Mouse (Mus musculus) embryonic facial prominence, embryonic 13.5 days (tissue): ENCODE measurements around the gene AA986860. TPM values are rescaled to one million over a fixed set of nuclear protein-coding genes. Genes with fewer than 3 reads are reported as not detected.

Experiments
- ATAC-seq: fragments of 200-750 bp; cut with Nextera tagmentation; 2 replicates; pipeline ENCODE4 v1.8.0; 2017; ENCODE audit warnings: low read depth; ENCODE audit not compliant: insufficient number of reproducible peaks, insufficient read depth, low FRiP score, low TSS enrichment
- H3K27ac ChIP-seq: fragments of 300-500 bp; sonication (generic); 2 replicates; pipeline ENCODE4 v1.5.1; 2015; ENCODE audit warnings: moderate library complexity, mild to moderate bottlenecking, inconsistent platforms
- H3K27me3 ChIP-seq: fragments of 300-500 bp; sonication (generic); 2 replicates; pipeline ENCODE4 v1.6.1; 2015; ENCODE audit warnings: mild to moderate bottlenecking, inconsistent platforms
- H3K36me3 ChIP-seq: fragments of 300-500 bp; sonication (generic); 2 replicates; pipeline ENCODE4 v1.6.1; 2015; ENCODE audit warnings: mild to moderate bottlenecking, inconsistent platforms
- H3K4me1 ChIP-seq: fragments of 300-500 bp; sonication (generic); 2 replicates; pipeline ENCODE4 v1.6.1; 2015; ENCODE audit warnings: inconsistent platforms
- H3K4me2 ChIP-seq: fragments of 300-500 bp; sonication (generic); 2 replicates; pipeline ENCODE4 v1.6.1; 2015; ENCODE audit warnings: moderate library complexity, mild to moderate bottlenecking, inconsistent platforms
- H3K4me3 ChIP-seq: fragments of 300-500 bp; sonication (generic); 2 replicates; pipeline ENCODE4 v1.5.1; 2015; ENCODE audit warnings: mild to moderate bottlenecking, inconsistent platforms
- H3K9ac ChIP-seq: fragments of 300-500 bp; sonication (generic); 2 replicates; pipeline ENCODE4 v1.6.1; 2015; ENCODE audit warnings: mild to moderate bottlenecking, inconsistent platforms
- H3K9me3 ChIP-seq: fragments of 300-500 bp; sonication (generic); 2 replicates; pipeline ENCODE4 v1.6.1; 2016; ENCODE audit warnings: inconsistent platforms
- WGBS: fragments of 180-500 bp; shearing (Covaris S2); methylation state at CpG from one replicate; pipeline ENCODE4 v1.1.7; 2015; ENCODE audit warnings: mixed read lengths; 5-methylcytosine and 5-hydroxymethylcytosine counted together
- polyA plus RNA-seq: library from polyadenylated mRNA; unstranded; fragments of >200 nt; fragmentation: Nextera tagmentation; extraction: Ambion mirVana; gene quantifications from 2 replicates; pipeline ENCODE4 v1.2.1, GENCODE M21; 2015

The AA986860 gene
- polyA plus RNA-seq = 1.5 TPM in 2 replicates

DNA sequence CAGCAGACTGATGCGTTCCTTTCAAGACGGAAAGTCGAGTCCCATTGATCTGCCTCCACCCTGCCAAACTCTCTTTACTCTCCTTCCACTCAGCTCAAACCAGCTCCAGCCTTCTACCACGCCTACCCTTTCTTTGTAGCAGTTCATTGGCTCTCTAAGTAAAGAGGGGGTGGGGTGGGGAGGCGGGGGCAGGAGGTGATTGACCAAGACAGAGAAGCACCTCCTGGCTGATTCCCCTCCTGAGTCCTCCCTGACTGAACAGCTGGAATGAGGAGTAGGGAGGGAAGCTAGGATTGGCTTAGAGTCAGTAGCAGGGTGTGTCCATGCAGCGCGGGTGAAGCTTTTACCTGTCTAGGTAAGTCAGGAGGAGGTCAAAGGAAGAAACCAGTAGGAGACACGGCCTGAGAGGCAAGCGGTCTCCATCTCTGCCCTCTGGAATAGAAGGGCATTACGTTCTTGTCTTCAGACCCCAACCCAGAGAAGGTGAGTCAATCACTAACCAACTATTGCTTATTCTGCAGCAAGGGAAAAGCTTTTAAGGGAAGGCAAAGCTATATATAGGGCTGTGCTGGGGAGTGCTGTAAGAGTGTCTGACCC is at the start of gene AA986860:
AA986860 (plus strand) TSS at position 236 of the 597 bp plus-strand sequence.
- no peaks in the 10 kb centered on the region for H3K27me3 ChIP-seq
- H3K4me2 ChIP-seq = peak within 1 kb of the TSS; percentile 48
- 6% methylated on average over 10 of the region's 10 CpGs for WGBS
- no peaks in the 10 kb centered on the region for H3K9me3 ChIP-seq
- H3K4me3 ChIP-seq = peak within 1 kb of the TSS; percentile 20
- H3K4me1 ChIP-seq = peaks cover 9% of the 10 kb centered on the region
- H3K27ac ChIP-seq = no peak within 1 kb of the TSS
- ATAC-seq = no peak
- no peaks in the 10 kb centered on the region for H3K36me3 ChIP-seq
- H3K9ac ChIP-seq = no peak within 1 kb of the TSS

GRCm38 (mm10) chr1:130683905-130684304 is 47.9 kb upstream of the AA986860 start:
- H3K27ac ChIP-seq = no peak overlapping the region
- WGBS = 56% methylated on average over 1 of the region's 1 CpGs
- H3K4me3 ChIP-seq = no peak overlapping the region
- H3K27me3 ChIP-seq = no peaks in the 10 kb centered on the region
- no peaks in the 10 kb centered on the region for H3K4me1 ChIP-seq
- no peak overlapping the region for H3K4me2 ChIP-seq
- H3K36me3 ChIP-seq = no peaks in the 10 kb centered on the region
- H3K9me3 ChIP-seq = no peaks in the 10 kb centered on the region
- no peak for ATAC-seq
- no peak overlapping the region for H3K9ac ChIP-seq

- 86% methylated on average over 5 of the region's 5 CpGs for WGBS
- Histone ChIP-seq H3K27me3 (no peaks in the 10 kb centered on the region), H3K4me2 (no peak overlapping the region), H3K9ac (no peak overlapping the region), H3K9me3 (no peaks in the 10 kb centered on the region), H3K4me1 (no peaks in the 10 kb centered on the region), H3K36me3 (peaks cover 67% of the 10 kb centered on the region), H3K27ac (no peak overlapping the region), H3K4me3 (no peak overlapping the region)
- ATAC-seq = no peak
Observed at GRCm38 (mm10) chr1:130698601-130699000, 33.2 kb upstream of the AA986860 start.

DNA sequence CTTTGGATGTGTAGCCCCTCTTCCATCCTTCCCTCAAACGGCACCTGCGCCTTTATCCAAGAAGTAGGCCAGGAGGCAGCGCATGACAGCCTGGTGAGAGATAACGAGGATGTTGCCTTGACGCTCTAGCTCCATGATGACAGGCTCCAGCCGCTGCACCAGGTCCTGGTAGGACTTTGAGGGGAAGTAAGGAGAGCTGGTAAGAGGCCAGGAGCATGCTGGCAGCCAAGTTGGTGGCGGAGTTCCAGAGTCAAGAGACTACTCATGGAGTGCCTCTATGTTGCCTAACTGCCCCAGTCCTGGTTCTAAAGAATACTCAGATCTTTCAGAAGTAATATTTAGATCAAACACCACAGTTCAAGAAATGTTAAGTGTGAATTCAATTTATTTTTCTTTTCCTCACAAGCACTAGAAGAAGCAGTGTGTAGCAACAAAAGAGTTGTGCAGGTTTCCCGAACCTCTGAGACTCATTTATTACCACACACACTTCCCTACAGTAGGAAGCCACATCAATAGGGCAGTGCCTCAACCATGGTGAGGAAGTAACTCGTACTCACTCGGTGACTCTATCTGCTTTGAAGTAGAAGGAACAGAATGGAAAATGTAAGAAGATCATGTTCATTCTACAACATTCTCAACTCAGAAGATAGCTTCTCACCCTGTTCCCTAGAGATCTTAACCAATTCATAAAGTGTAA is 31.7 kb upstream of the AA986860 start:
- 95% methylated on average over 10 of the region's 10 CpGs for WGBS
- Histone ChIP-seq H3K9ac (no peak overlapping the region), H3K4me1 (no peaks in the 10 kb centered on the region), H3K9me3 (no peaks in the 10 kb centered on the region), H3K4me2 (no peak overlapping the region), H3K27me3 (no peaks in the 10 kb centered on the region), H3K27ac (no peak overlapping the region), H3K36me3 (peaks cover 74% of the 10 kb centered on the region), H3K4me3 (no peak overlapping the region)
- no peak for ATAC-seq

GRCm38 (mm10) chr1:130701976-130702375 is 29.8 kb upstream of the AA986860 start:
- Histone ChIP-seq H3K4me3 (no peak overlapping the region), H3K9me3 (no peaks in the 10 kb centered on the region), H3K9ac (no peak overlapping the region), H3K4me2 (no peak overlapping the region), H3K4me1 (no peaks in the 10 kb centered on the region), H3K27me3 (no peaks in the 10 kb centered on the region), H3K36me3 (peaks cover 83% of the 10 kb centered on the region), H3K27ac (no peak overlapping the region)
- no peak for ATAC-seq
- WGBS = 95% methylated on average over 11 of the region's 11 CpGs

DNA sequence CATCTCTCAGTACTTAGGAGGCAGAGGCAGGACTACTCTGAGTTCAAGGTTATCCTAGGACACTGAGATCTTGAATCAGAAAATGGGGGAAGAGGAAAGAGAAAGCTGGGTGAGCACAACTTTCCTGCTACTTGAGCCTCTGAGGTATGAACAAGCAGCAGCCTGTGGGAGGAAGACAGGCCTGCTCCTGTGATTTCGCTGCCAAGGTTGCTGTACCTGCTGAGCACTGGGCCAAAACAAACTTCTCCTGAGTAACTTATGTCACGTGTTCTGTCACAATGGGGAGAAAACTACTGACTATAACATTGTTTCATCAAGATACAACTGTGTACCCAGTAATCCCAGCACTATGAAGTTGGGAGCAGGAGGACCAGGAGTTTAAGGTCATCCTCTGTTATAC is 28.2 kb upstream of the AA986860 start:
- H3K27ac ChIP-seq = no peak overlapping the region
- H3K4me2 ChIP-seq = no peak overlapping the region
- WGBS = 84% methylated on average over 2 of the region's 2 CpGs
- no peak for ATAC-seq
- H3K9ac ChIP-seq = no peak overlapping the region
- no peak overlapping the region for H3K4me3 ChIP-seq
- H3K4me1 ChIP-seq = no peaks in the 10 kb centered on the region
- no peaks in the 10 kb centered on the region for H3K9me3 ChIP-seq
- H3K27me3 ChIP-seq = no peaks in the 10 kb centered on the region
- H3K36me3 ChIP-seq = peaks cover 82% of the 10 kb centered on the region

DNA sequence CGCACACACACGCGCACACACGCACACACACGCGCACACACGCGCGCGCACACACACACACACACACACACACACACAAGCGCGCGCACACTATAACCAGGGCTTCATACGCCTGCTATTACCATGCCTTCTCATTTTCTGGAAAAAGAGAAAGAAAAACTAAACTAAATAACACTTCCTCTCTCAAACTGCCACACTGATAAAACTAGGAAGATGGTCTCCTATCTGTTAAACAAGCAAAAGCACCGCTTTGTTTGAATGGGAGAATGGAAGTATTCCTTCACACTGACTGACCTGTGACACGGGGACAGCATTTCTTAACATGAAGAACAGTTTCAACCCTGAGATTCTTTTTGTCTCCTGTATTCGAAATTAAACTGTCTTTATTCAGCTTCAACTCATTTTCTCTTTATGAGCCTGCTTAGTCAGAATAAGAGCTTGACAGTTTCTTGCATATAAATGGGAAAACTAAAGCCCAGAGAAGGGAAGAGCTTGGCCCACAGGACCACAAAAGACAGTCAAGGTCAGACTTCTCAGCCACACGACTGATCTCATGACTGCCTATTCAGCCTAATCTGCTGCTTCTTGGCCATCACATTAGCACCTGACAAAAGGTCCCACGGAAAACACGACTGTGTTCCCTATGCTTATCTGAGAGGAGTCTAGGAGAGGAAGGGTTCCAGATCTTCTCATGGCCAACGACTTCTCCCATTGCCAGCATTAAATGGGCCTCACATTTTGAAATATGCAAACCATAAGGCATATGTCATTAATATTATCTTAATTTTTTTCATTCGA is 21.3 kb upstream of the AA986860 start:
- peaks cover 37% of the 10 kb centered on the region for H3K36me3 ChIP-seq
- no peak overlapping the region for H3K9ac ChIP-seq
- H3K27ac ChIP-seq = no peak overlapping the region
- no peak overlapping the region for H3K4me3 ChIP-seq
- H3K9me3 ChIP-seq = no peaks in the 10 kb centered on the region
- WGBS = 92% methylated on average over 22 of the region's 22 CpGs
- no peak overlapping the region for H3K4me2 ChIP-seq
- no peak for ATAC-seq
- no peaks in the 10 kb centered on the region for H3K4me1 ChIP-seq
- H3K27me3 ChIP-seq = no peaks in the 10 kb centered on the region

GRCm38 (mm10) chr1:130714046-130714445 is 17.7 kb upstream of the AA986860 start:
- Histone ChIP-seq H3K27me3 (no peaks in the 10 kb centered on the region), H3K4me2 (0 out of 2 replicates have a peak overlapping the region, but pooled peaks have one; percentile 98), H3K9ac (no peak overlapping the region), H3K27ac (no peak overlapping the region), H3K9me3 (no peaks in the 10 kb centered on the region), H3K36me3 (peaks cover 8% of the 10 kb centered on the region), H3K4me1 (peaks cover 8% of the 10 kb centered on the region), H3K4me3 (no peak overlapping the region)
- WGBS = 73% methylated on average over 4 of the region's 4 CpGs
- no peak for ATAC-seq

- Histone ChIP-seq H3K9ac (peak within 1 kb of the TSS; percentile 97), H3K9me3 (no peaks in the 10 kb centered on the region), H3K36me3 (peaks cover 9% of the 10 kb centered on the region), H3K4me2 (peak within 1 kb of the TSS; percentile 98), H3K4me1 (peaks cover 8% of the 10 kb centered on the region), H3K27ac (peak within 1 kb of the TSS; percentile 80), H3K27me3 (no peaks in the 10 kb centered on the region), H3K4me3 (peak within 1 kb of the TSS; percentile 94)
- peak; percentile 93 for ATAC-seq
- under 1% methylated on average over 38 of the region's 38 CpGs for WGBS
Observed at GRCm38 (mm10) chr1:130715561-130716217, 16.1 kb upstream of the AA986860 start, which contains the start of gene Gm29427. Gm29427 (minus strand) TSS chr1:130715799.

GRCm38 (mm10) chr1:130716218-130716512 is 15.6 kb upstream of the AA986860 start:
- no peak for ATAC-seq

GRCm38 (mm10) chr1:130716513-130717290 is 15.1 kb upstream of the AA986860 start:
- H3K4me1 ChIP-seq = peaks cover 8% of the 10 kb centered on the region
- H3K27me3 ChIP-seq = no peaks in the 10 kb centered on the region
- peaks cover 12% of the 10 kb centered on the region for H3K36me3 ChIP-seq
- H3K9me3 ChIP-seq = no peaks in the 10 kb centered on the region
- H3K9ac ChIP-seq = peak overlapping the region; percentile 97
- peak overlapping the region; percentile 98 for H3K4me2 ChIP-seq
- WGBS = under 1% methylated on average over 42 of the region's 42 CpGs
- peak overlapping the region; percentile 94 for H3K4me3 ChIP-seq
- ATAC-seq = no peak
- H3K27ac ChIP-seq = peak overlapping the region; percentile 80

More at GRCm38 (mm10) chr1:130716218-130716512, 15.6 kb upstream of the AA986860 start:
- Histone ChIP-seq H3K27ac (peak overlapping the region; percentile 80), H3K36me3 (peaks cover 12% of the 10 kb centered on the region), H3K4me1 (peaks cover 8% of the 10 kb centered on the region), H3K4me2 (peak overlapping the region; percentile 98), H3K9ac (peak overlapping the region; percentile 97), H3K9me3 (no peaks in the 10 kb centered on the region), H3K4me3 (peak overlapping the region; percentile 94), H3K27me3 (no peaks in the 10 kb centered on the region)
- 1% methylated on average over 3 of the region's 3 CpGs for WGBS
